Mouse (Mus musculus): ENCODE measurements at regions not wholly inside any gene's neighbourhood (a gene's known extent, or its start where the extent isn't known, plus 50 kb on each side); places are given as distances from the start of the nearest gene placed in this dataset.

- no peak for DNase-seq (ENCODE audit: low read depth, low spot score)
Observed at GRCm38 (mm10) chr3:137482546-137482945, 138.9 kb upstream of the Ddit4l start.

GRCm38 (mm10) chr3:137482971-137483370 lies 138.4 kb upstream of the Ddit4l start:
- no peak for DNase-seq (ENCODE audit: low read depth, low spot score)

- DNase-seq (ENCODE audit: low read depth, low spot score) = no peak
Observed at GRCm38 (mm10) chr3:137489592-137489991, 131.8 kb upstream of the Ddit4l start.

DNA sequence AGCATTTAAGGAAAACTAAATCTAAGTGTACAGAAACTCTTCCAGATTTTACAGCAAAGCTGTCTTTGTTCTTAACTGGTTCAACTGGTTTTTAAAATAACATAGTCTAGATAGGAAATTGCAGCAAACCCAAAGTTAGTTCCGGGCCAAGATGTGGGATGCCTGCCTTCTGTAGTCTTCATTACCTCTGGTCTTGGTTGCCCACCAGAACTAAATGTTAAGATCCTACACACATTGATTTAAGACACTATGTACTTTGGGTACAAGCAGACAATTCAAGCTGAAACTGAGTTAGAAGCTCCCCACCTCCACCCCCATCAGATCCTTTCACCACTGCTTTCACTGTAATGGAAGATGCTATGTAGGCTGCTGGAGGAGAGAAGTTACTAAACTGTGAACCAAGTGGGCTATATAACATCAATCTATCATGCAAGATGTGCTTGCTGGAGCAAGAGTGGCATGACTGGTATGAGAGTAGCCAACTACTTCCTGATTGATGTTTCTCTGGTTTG lies 129.8 kb upstream of the Ddit4l start:
- DNase-seq (ENCODE audit: low read depth, low spot score) = no peak

- no peak for DNase-seq (ENCODE audit: low read depth, low spot score)
Observed at GRCm38 (mm10) chr3:137498343-137498742, 123.1 kb upstream of the Ddit4l start.

DNA sequence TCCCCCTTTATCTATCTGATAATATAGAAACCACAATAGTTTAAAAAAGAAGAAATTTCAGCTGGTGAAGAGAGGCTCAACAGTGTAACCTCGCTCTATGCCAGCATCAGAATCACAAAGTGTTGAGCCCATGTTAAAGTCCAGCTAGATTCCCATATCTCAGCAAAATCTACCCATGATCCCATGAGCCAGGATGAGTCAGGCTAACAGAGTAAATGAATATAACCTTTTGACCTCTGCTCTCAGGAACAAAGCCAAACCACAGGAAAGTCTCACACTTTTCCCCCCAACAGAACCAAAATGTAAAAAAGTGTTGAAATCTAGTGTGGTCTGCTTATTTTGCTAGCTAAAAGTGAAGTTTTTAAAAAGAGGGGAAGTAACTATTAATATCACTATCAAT lies 110.1 kb upstream of the Ddit4l start:
- peak; percentile 71 for DNase-seq (ENCODE audit: low read depth, low spot score)

DNA sequence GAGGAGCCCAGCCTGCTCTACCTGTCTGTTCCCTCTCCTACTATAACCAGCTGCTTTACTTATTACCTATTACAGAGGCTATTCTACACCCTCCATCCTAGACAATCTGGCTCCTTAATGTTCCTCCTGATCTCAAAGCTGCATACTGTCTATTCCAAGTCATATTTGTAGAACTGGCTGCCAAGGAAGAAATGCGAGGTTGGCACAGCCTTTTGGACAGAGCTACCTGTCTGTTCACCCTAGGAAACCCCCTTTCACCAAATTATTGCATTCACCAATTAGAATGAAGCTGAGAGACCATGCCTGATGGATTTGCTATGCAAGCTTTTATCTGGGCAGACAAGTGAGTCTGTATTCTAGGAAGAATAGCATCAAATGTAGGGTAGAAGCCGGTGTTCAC lies 109.0 kb upstream of the Ddit4l start:
- no peak for DNase-seq (ENCODE audit: low read depth, low spot score)

GRCm38 (mm10) chr3:137513026-137513425 lies 108.4 kb upstream of the Ddit4l start:
- peak; percentile 15 for DNase-seq (ENCODE audit: low read depth, low spot score)

DNA sequence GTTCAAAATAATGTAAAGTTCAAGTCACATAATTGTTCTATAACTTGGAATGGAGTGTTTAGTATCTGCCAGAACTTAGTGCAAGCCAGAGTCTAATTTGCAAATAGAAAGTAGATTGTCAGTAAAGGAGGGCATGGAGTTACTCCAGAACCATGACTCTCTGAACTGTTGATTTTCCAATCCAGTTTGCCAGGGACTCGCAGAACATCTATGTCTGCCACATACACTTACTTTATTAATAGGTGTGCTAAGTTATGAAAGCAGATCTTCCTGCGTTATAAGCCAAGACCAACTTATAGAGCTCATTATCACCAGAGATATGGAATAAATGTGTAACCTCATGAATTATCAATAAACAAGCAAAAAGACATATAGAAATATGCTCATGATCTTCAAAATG lies 107.2 kb upstream of the Ddit4l start:
- no peak for DNase-seq (ENCODE audit: low read depth, low spot score)

DNA sequence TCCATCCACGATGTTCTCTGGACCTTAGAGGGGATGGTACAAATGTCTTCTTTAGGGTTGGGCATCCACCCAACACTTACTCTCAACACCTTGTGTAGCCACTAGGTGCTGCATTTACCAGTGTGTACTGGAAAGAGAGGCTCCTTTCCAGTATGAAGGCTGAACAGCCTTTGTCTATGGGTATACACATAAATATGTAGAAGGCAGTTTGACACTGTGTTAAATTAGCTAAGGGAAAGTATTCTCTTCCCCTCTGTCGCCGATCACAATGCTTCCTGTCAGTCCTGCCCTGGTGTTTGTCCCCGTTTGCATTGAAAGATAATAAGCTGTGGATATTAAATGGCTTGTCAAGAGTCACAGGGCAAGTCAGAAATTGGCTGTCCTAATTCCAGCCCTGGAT lies 104.0 kb upstream of the Ddit4l start:
- no peak for DNase-seq (ENCODE audit: low read depth, low spot score)

GRCm38 (mm10) chr3:137520191-137520590 lies 101.2 kb upstream of the Ddit4l start:
- DNase-seq (ENCODE audit: low read depth, low spot score) = no peak

GRCm38 (mm10) chr3:137525606-137526575 lies 95.5 kb upstream of the Ddit4l start:
- DNase-seq (ENCODE audit: low read depth, low spot score) = no peak

DNA sequence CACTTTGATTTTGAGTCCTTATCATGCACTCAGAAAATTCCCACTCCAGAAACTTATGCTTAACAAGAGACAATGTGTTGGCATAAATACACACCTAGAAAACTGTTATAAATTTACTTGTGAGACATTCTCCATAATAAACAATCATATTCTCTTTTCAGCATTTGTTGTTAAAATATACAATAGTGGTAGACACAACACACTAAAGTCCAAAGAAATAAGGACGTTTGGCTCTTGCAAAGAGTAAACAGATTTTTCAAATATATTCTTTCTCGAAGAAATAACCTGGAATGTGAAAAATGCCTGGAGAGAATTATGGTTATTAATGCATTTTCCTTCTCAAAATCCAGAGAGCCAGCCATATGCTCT lies 91.8 kb upstream of the Ddit4l start:
- DNase-seq (ENCODE audit: low read depth, low spot score) = no peak

DNA sequence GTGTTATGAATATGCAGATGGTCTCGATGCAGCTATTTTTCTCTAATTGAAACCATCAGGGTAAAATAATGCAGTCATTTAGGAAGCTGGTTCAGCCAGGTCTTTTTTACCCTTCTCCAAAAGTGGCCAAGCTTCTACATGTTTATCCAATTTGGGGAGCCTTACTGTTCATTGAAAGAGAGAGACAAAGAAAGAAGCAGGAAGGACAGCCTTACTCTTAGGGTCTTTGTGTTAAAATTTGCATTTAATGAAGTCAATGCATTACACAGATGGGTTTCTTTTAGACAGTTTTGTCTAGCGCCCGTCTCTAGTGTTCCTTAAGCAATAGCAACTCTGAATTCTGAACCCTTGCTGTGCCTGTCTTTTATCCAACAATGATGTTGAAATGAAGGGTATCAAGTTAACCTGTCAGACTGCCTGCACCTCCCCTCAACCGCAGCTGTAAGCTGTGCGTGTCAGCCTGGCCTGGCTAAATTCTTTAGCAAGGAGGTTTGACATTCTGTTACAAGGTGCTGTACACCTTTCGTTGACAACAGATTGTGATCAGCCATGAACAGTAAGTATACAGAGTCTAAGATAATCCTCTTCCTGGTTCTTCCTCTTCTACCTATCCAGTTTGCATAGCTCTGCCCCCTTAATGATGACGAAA lies 91.3 kb upstream of the Ddit4l start:
- no peak for DNase-seq (ENCODE audit: low read depth, low spot score)

- DNase-seq (ENCODE audit: low read depth, low spot score) = no peak
Observed at GRCm38 (mm10) chr3:137541666-137542065, 79.7 kb upstream of the Ddit4l start.

DNA sequence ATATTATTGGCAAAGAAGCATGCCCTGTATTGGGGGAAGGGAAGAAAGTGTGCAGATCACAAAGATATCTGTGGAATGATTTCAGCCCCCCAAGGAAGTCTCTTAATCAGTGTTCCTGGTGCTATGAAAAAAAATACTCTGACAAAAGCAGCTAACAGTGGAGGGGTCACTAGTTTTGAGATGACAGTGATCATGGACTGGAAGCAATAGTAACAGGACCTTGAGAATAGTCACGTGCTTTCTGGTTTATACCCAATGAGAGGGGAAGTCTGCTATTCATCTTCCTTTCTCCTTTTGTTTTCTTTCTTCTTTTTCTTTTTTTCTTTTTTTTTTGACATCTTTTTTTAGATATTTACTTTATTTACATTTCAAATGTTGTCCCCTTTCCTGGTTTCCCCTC lies 79.1 kb upstream of the Ddit4l start:
- no peak for DNase-seq (ENCODE audit: low read depth, low spot score)

DNA sequence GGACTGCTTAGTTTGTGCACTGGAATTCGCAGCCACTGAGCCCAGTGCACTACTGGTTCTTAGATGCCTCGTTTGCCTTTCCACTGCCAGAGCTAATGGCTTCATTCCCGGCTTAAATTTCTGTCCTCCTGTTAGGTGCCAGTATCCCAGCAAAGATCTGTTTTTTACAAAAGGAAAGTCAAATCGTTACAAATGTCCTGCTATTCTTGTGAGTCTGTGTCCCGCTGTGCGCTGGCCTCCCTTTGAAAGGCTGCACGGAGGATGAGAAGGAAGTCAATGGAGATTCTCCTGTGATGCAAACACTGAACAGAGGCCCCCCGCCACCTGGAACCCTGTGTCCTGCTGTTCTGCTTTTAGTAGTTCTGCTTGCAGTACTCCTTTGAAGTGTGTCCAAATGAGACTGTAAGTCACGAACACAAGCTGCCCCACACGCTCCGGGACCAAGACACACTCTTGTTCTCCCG lies 74.0 kb upstream of the Ddit4l start:
- DNase-seq (ENCODE audit: low read depth, low spot score) = no peak

GRCm38 (mm10) chr3:137547938-137548337 lies 73.5 kb upstream of the Ddit4l start:
- DNase-seq (ENCODE audit: low read depth, low spot score) = peak; percentile 49

DNA sequence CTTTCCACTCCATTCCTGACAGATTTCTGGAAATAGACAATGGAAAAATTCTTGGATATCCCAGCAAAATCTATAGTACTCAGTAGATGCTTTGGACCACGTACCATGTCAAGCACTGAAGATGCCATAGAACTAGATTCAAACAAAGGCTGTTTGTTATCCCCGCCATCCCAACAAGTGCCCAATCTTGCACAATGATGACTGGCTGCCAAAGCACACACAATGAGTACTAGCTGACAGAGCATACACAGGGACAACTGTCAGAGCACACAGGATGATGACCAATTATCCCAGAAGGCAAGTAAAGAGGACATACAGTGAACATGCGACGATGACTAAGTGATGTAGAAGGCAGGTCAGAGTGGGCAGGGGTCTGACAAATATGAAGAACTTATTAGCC lies 70.7 kb upstream of the Ddit4l start:
- DNase-seq (ENCODE audit: low read depth, low spot score) = peak; percentile 10

DNA sequence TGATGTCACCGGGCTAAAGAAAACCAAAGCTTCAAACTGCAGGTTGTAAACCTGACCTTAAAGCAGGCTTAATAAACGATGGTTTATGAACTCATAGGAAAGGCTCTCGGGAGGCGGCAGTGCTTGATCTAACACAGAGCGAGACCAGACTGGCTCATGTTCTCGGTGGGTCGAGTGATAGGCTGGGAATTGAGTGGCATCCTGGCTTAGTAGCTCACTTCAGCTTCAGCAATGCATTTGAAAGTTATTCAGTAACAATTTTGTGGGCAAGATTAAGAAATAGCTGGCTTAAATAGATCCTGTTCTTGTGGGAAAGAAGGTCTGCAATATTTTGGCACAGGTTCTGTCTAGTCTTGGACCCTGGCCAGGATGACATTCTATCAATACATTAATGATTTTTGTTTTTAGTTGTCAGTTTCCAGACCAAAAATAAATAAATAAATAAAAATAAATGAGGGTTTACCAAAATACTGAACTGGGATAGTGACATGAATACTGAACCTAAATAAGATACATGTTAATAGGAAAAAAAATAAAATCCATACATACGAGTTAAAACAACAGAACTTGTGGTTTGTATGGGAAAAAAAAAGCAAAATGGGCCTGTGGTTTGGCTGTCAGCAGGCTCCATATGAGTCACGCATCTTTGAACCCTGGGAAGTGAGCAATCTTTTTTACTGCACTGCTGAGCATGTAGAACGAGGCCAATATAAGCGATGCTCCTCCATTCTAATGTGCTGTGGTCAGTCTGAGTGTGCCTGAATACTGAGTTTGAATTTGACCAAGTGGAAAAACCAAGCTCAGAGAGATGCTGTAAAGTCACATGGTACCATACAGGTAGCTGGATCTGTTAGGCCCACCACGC lies 68.7 kb upstream of the Ddit4l start:
- peak; percentile 96 for DNase-seq (ENCODE audit: low read depth, low spot score)

- peak; percentile 14 for DNase-seq (ENCODE audit: low read depth, low spot score)
Observed at GRCm38 (mm10) chr3:137560851-137561449, 60.5 kb upstream of the Ddit4l start.

Data from 3T3-L1 (cell line).